Mouse (Mus musculus): ENCODE data around the gene Pcgf2. TPM values are rescaled to one million over a fixed set of nuclear protein-coding genes. Genes with fewer than 3 reads are reported as not detected.
"Not testable (repeated sequence)": the region's sequence is repeated elsewhere in the genome, so short reads cannot be mapped to it uniquely, and the experiment has no call there.

Pcgf2 gene
- polyA plus RNA-seq, 1 experiment from 2014 or later, result 12.7 TPM

DNA sequence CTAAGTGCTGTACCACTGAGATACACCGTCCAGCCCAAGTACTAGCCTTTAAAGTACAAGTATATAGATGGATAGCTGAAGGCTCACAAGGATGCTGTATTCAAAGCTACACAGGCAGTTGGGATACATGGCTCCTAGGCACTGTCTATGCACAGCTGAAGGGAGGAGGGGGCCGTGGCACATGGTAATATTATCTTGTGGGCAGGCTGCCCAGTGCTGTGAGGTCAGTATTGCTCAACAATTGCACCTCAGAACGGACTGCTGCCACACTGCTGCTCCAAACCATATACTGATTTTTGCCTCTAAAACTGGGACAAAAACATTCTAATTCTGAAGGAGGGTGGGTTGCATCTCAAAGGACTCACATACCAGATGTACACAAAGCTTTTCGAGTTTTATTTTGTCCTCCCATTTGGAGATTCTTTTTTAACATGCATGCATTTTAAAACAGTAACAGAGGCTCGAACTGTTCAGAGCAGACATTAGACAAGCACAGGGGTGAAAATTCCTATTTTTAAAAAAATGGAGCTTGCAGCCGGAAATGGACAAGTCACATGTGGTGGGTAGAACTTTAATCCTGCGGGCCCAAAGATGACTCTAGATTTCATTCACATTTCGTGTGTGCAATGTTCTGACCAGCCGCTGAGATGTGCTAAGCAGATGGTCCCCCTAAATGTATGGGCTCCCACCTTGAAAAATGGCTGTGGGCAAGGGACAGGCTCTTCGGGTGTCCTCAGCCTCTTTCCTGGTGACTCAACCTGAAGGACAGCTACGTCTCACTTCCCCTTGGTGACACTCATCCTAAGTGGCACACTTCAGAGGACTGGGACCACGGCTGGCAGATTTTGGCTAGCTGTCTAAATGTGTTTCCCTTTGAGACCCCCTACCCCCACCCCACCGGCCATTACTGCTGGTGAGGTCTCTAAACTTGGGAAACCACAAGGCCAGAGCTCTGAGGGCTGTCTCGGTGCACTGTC is 14.8 kb upstream of the Pcgf2 start:
- WGBS, result 86% methylated on average over 14 of the region's 14 CpGs
- Histone ChIP-seq H3K4me1 (replicated peaks) (no peaks in the 10 kb centered on the region), H3K27me3 (replicated peaks) (no peaks in the 10 kb centered on the region), H3K36me3 (peaks cover 34% of the 10 kb centered on the region), H3K4me3 (replicated peaks) (no peak overlapping the region), H3K4me2 (replicated peaks) (no peak overlapping the region), H3K9ac (no peak overlapping the region), H3K9me3 (no peaks in the 10 kb centered on the region), H3K27ac (no peak overlapping the region)
- no peak for ATAC-seq

DNA sequence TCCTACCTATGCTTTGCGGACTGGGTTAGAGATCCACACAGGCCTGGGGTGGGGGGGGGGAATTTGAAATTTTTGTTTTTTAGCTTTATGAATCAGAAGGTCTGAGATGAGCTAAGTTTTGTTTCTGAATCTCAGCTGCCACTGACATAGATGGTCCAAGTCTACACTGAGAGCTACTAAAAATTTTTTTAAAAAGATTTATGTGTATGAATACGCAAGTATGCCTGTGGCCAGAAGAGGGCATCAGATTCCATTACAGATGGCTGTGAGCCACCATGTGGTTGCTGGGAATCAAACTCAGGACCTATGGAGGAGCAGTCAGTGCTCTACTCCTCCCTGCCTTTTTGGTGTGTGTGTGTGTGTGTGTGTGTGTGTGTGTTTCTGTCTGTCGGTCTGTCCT is 14.1 kb upstream of the Pcgf2 start:
- no peak overlapping the region for H3K9ac ChIP-seq
- H3K27me3 ChIP-seq (replicated peaks), result no peaks in the 10 kb centered on the region
- H3K4me2 ChIP-seq (replicated peaks), result no peak overlapping the region
- H3K36me3 ChIP-seq, result peaks cover 31% of the 10 kb centered on the region
- H3K4me1 ChIP-seq (replicated peaks), result no peaks in the 10 kb centered on the region
- H3K27ac ChIP-seq, result no peak overlapping the region
- 96% methylated on average over 3 of the region's 3 CpGs for WGBS
- no peak for ATAC-seq
- H3K9me3 ChIP-seq, result no peaks in the 10 kb centered on the region
- no peak overlapping the region for H3K4me3 ChIP-seq (replicated peaks)

GRCm38 (mm10) chr11:97713896-97714295 is 13.6 kb upstream of the Pcgf2 start:
- no peak for ATAC-seq
- no peak overlapping the region for H3K27ac ChIP-seq
- no peak overlapping the region for H3K4me2 ChIP-seq (replicated peaks)
- 84% methylated on average over 8 of the region's 8 CpGs for WGBS
- no peak overlapping the region for H3K4me3 ChIP-seq (replicated peaks)
- H3K9ac ChIP-seq, result no peak overlapping the region
- peaks cover 26% of the 10 kb centered on the region for H3K36me3 ChIP-seq
- no peaks in the 10 kb centered on the region for H3K27me3 ChIP-seq (replicated peaks)
- no peaks in the 10 kb centered on the region for H3K4me1 ChIP-seq (replicated peaks)
- no peaks in the 10 kb centered on the region for H3K9me3 ChIP-seq

DNA sequence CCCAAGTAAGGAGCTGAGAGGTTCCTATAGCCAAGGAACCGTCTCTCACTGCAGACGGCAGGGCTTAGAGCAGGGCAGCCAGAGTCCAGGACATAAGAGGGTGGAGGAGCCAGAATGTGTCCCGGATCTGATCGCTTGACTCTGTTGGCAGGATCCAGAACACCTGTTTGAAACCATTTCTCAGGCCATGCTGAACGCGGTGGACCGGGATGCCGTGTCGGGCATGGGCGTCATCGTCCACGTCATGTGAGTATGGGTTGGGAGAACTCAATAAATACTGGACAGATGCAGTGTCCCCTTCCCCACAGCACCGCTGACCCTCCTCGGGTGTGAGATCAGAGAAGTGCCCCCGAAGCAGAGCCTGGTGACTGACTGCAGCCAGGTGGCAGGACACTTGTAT is 12.0 kb upstream of the Pcgf2 start:
- Histone ChIP-seq H3K4me3 (replicated peaks) (no peak overlapping the region), H3K4me1 (replicated peaks) (no peaks in the 10 kb centered on the region), H3K9me3 (no peaks in the 10 kb centered on the region), H3K27ac (no peak overlapping the region), H3K9ac (no peak overlapping the region), H3K27me3 (replicated peaks) (no peaks in the 10 kb centered on the region), H3K36me3 (peaks cover 23% of the 10 kb centered on the region), H3K4me2 (replicated peaks) (no peak overlapping the region)
- WGBS, result 93% methylated on average over 15 of the region's 15 CpGs
- ATAC-seq, result no peak

DNA sequence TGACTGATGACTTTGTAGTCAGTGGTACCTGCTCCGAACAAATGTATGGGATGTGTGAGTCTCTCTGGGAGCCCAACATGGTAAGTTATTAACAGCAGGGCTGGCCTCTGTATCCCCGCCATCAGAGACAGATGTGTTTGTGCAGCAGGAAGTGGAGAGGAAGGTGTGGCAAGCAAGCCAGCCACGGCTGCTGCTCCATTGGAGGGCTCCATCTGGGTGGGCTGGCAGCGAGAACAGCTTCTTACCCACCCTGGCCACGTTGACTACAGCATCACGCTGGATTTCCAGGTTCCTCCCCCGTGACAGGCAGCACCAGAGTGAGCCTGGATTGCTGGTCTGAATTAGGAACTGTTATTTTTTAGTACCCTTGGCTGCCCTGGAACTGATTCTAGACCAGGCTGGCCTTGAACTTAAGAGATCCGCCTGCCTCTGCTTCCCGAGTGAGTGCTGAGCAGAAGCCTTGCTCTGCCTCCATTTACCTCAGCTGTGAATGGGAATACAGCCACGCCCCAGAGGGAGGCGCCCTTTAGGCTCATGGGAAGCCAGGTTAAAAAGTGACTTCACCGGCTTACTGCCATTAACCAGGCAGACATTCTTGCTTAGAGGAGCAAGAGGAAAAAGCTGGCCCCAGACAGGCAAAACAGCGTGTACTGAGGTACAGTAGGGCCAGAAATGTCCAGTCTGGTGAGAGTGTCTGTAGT is 11.1 kb upstream of the Pcgf2 start:
- Histone ChIP-seq H3K9ac (no peak overlapping the region), H3K4me1 (replicated peaks) (no peaks in the 10 kb centered on the region), H3K4me3 (replicated peaks) (no peak overlapping the region), H3K27ac (no peak overlapping the region), H3K9me3 (no peaks in the 10 kb centered on the region), H3K27me3 (replicated peaks) (no peaks in the 10 kb centered on the region), H3K4me2 (replicated peaks) (no peak overlapping the region), H3K36me3 (peaks cover 27% of the 10 kb centered on the region)
- no peak for ATAC-seq
- 77% methylated on average over 13 of the region's 13 CpGs for WGBS

- H3K27me3 ChIP-seq (replicated peaks); H3K4me1 ChIP-seq (replicated peaks); H3K4me3 ChIP-seq (replicated peaks); ATAC-seq; H3K4me2 ChIP-seq (replicated peaks); H3K9me3 ChIP-seq; H3K9ac ChIP-seq; H3K27ac ChIP-seq: not testable (repeated sequence)
- 83% methylated on average over 2 of the region's 2 CpGs for WGBS
- H3K36me3 ChIP-seq, result peaks cover 30% of the 10 kb centered on the region
Measured at GRCm38 (mm10) chr11:97710067-97710466, 9.8 kb upstream of the Pcgf2 start.

- WGBS, result under 1% methylated on average over 35 of the region's 35 CpGs
- Histone ChIP-seq H3K9ac (peak within 1 kb of the TSS; percentile 86), H3K4me2 (replicated peaks) (peak within 1 kb of the TSS; percentile 81), H3K4me1 (replicated peaks) (peaks cover 23% of the 10 kb centered on the region), H3K4me3 (replicated peaks) (peak within 1 kb of the TSS; percentile 83), H3K36me3 (peaks cover 12% of the 10 kb centered on the region), H3K27ac (peak within 1 kb of the TSS; percentile 79), H3K27me3 (replicated peaks) (no peaks in the 10 kb centered on the region), H3K9me3 (no peaks in the 10 kb centered on the region)
- peak; percentile 89 for ATAC-seq
Measured at GRCm38 (mm10) chr11:97703039-97703826, 2.9 kb upstream of the Pcgf2 start, which contains the start of gene Psmb3. Psmb3 (plus strand) TSS chr11:97703399.

DNA sequence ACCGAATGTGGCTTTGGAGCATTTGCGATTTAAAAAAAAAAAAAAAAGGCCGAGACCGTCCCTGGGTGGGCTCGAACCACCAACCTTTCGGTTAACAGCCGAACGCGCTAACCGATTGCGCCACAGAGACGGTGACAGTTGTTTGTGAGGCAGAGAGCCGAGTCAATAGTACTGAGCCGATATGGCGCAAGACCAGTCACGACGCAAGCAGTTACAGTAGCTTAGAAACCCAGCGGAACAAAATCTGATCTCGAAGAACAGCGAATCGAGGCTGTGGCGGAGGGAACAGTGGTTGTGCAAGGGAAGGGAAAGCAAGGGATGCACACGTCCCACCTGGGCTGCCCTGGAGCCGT is 2.1 kb upstream of the Pcgf2 start:
- under 1% methylated on average over 24 of the region's 24 CpGs for WGBS
- ATAC-seq, result peak; percentile 6
- Histone ChIP-seq H3K4me1 (replicated peaks) (peaks cover 29% of the 10 kb centered on the region), H3K27ac (peak overlapping the region; percentile 79), H3K9me3 (no peaks in the 10 kb centered on the region), H3K9ac (peak overlapping the region; percentile 68), H3K27me3 (replicated peaks) (no peaks in the 10 kb centered on the region), H3K36me3 (peaks cover 10% of the 10 kb centered on the region), H3K4me3 (replicated peaks) (peak overlapping the region; percentile 83), H3K4me2 (replicated peaks) (peak overlapping the region; percentile 81)

DNA sequence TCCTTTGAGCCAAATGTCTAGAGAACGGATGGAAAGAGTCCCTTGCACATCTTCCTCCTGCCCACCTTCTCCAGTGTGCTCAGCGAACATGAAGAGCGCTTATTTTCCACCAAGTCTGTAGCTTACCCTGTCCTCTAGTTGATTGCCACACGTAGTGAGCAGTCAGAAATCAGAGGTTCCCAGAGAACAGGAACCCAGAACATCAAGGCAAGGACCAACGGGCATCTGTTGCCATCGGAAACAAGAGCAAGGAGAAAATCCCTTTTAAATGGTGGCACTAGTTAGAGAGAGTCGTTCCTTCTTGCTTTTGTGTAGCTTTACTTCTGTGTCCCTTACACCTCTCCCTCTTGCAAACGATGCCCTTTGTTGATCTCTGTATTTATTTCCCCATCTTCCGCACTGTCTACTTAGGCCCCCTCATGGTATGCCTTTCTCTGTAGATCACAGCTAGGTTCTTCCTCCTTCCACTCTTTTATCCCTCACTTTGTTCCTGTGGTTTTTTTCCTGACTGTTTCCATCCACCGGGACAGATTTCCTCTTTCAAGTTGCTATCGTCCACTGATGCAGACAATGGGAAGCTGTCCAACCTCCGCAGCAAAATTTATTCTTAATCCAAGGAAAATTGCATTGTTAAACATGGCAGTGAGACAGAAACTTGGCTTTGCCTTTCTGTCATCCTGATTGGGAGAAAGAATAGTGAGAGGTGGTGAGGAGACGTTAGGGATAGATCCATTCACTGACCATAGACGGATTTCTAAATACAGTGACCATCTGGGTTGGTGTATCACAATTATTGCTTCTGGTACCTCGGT is 1.5 kb upstream of the Pcgf2 start:
- no peaks in the 10 kb centered on the region for H3K27me3 ChIP-seq (replicated peaks)
- no peak for ATAC-seq
- peaks cover 33% of the 10 kb centered on the region for H3K4me1 ChIP-seq (replicated peaks)
- H3K9ac ChIP-seq, result no peak overlapping the region
- no peaks in the 10 kb centered on the region for H3K9me3 ChIP-seq
- 55% methylated on average over 15 of the region's 15 CpGs for WGBS
- H3K4me3 ChIP-seq (replicated peaks), result peak overlapping the region; percentile 87
- no peak overlapping the region for H3K27ac ChIP-seq
- peak overlapping the region; percentile 81 for H3K4me2 ChIP-seq (replicated peaks)
- H3K36me3 ChIP-seq, result peaks cover 4% of the 10 kb centered on the region; the same call in 1 of the 2 replicates

DNA sequence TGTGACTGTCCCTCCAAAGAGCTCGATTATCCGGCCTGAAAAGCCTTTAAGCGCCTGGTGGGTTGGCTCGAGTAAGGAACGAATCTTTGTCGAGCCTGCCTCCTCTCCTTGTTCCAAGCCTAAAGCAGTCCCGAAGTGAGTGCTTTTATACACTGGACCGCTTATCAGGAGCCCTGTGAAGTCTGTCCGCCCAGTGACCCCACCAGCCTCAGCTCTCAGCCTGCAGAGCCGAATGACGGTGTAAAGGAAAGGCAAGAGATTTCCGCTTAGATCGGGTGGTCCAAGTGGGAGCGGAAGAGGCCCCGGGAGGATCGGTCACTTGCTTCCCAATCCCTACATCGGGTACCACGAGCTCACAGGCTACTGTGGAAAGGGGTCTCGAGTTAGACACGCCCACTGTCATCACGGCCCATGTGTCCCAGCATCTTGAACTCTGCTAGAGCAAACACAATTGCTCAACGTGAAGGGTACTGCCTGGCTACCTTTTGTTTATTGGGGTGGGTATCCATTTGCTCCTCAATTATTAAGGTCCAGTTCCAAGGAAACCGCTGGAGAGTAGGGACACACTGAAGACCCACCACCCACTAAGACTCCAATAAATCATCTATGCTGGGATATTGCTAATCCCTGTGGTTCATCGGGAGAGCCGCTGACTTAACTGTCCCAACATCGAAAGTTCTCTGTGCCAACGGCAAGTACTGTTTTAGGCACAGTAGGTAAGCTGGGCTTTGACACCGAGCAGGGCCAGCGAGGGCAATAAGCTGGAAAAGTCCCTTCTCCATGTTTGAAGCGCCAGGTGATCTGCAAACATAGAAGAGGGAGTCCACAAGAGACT is 666 bp upstream of the Pcgf2 start:
- no peaks in the 10 kb centered on the region for H3K27me3 ChIP-seq (replicated peaks)
- H3K9me3 ChIP-seq, result no peaks in the 10 kb centered on the region
- H3K4me3 ChIP-seq (replicated peaks), result peak overlapping the region; percentile 87
- H3K9ac ChIP-seq, result peak overlapping the region; percentile 91
- 14% methylated on average over 30 of the region's 30 CpGs for WGBS
- H3K4me1 ChIP-seq (replicated peaks), result peaks cover 42% of the 10 kb centered on the region
- H3K4me2 ChIP-seq (replicated peaks), result peak overlapping the region; percentile 80
- H3K27ac ChIP-seq, result peak overlapping the region; percentile 99
- ATAC-seq, result no peak
- H3K36me3 ChIP-seq, result peaks cover 4% of the 10 kb centered on the region; the same call in 1 of the 2 replicates

DNA sequence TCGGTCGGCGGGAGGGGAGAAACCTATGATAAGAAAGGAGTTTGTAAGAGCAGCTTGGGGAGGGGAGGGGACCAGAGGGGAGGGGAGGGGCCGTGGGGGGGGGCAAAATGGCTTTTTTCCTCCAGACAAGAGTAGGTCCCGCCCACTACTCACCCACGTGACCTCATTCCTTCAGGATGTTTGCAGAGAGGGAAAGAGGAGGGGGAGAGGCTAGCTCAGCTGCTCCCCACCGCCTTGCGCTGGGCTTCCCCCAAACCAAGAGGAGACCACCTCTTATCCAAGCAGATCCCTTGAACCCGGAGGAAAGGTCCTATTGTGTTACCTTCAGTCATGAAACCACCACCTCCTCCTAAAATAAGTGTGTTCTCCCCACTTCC is 683 bp downstream of the Pcgf2 start:
- Histone ChIP-seq H3K27me3 (replicated peaks) (no peaks in the 10 kb centered on the region), H3K9ac (peak overlapping the region; percentile 91), H3K9me3 (no peaks in the 10 kb centered on the region), H3K27ac (peak overlapping the region; percentile 99), H3K4me3 (replicated peaks) (peak overlapping the region; percentile 87), H3K4me1 (replicated peaks) (peaks cover 54% of the 10 kb centered on the region), H3K4me2 (replicated peaks) (peak overlapping the region; percentile 80), H3K36me3 (no peaks in the 10 kb centered on the region)
- peak; percentile 53 for ATAC-seq
- WGBS, result 3% methylated on average over 6 of the region's 9 CpGs

Measured in intestine, embryonic 15.5 days (tissue).